Mouse (Mus musculus): ENCODE results near the gene Efna5.

Gene Efna5

DNA sequence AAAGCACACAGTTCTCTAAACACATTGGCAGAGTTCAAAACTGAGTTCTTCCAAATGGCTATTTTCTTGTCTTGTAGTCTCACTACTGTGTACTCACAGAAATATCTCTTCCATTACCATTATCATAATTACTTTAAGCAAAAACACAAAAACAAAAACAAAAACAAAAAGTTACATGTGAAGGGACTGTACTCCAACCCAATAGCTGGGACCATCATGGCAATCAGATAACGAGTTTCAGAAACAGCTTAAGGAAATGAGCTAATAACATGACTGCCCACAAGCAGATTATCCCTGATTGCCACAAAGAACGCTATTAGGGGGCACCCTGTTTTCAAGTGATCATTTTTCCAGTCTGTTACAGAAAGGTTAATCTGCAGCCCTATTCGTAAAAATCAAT, 93.3 kb downstream of the Efna5 start:
- no peak for DNase-seq (ENCODE audit: low spot score)

DNA sequence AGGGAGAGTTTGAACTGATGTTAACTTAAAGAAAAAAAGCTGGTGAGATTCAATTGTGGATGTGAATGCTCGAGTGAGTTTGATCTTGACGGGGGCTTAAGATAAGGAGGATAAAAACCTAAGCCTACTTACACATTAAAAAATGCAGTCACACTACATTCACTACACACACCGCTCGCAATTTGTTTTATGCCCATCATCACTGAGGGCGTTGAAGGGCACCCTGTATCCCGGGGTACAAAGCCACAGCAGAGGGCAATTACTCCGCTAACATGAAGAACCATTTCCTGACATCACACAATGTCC, 94.6 kb downstream of the Efna5 start:
- DNase-seq (ENCODE audit: low spot score), result no peak

DNA sequence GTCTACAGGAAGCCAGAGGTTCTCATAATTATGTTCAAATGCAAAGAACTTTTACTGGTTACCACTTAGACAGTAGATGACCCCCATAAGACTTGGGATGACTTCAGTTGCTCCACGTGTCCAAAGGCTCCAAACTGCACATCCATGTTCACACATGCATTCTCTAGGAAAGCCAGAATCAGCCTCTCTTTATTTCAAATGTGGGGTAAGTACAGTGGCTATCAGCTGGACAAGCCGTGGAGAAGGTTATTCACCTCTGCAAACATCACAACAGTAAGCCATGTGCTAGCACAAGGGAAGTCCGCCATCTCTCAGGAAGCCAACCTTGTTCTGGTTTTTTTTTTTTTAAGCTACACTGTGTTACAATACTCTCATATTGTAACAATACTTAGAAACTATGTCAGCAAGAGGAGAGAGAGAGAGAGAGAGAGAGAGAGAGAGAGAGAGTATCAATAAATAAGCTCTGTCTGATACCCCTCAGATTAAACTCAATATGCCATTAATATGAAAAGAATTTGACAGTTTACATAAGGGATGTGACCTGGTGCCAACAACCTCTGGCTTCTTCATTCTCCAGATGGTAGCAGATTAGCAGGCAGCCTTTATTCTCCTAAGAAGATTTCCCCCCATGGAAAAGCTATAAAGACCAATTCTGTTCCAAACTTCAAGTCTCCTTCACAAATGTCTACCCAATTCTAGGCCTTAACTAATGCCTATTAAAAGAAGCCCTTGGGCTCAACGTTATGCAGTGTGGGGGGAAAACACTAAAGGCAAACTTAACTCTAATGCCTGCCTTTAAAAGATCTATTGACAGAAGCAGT, 95.1 kb downstream of the Efna5 start:
- DNase-seq (ENCODE audit: low spot score), result no peak

DNA sequence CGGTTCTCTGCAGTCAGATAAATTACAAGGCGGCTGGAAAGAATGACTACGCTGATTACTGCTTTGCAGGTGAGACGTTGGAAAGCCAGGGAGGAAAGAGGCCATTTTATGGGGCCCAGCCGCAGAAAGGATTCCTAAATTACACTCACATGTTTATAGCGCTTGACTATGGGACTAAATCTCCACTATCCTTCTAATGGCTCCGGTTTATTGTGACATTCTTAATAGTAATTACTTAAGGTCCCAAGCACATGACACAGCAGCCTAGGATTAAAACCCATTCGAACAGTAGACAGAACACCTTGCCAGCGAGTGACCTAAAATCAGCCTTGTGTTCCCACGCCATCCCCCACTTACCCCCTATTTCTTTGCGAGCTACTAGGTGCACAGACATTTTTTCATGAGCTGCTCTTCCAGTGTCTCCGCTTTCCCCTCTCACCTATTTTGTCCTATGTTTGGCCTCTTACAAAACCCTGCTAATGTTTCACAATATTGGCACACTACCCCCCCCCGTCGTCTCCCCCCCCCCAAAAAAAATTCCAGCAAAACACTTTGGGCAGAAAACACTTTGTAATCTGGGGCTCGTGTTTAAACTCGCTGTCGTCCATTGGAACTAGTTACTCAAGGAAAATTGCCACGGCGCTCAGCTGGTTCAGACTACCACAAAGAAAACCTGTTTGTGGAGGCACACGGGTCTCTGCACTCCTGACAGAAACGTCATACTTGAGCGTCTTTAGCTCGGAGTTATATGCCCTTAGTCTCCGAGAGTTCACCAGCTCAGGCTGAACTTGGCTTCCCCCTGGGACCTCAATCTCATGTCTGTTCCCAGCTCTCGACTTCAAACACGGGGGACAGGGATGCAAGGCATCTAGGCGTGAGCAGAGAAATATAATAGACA, 96.6 kb downstream of the Efna5 start:
- DNase-seq (ENCODE audit: low spot score), result no peak

DNA sequence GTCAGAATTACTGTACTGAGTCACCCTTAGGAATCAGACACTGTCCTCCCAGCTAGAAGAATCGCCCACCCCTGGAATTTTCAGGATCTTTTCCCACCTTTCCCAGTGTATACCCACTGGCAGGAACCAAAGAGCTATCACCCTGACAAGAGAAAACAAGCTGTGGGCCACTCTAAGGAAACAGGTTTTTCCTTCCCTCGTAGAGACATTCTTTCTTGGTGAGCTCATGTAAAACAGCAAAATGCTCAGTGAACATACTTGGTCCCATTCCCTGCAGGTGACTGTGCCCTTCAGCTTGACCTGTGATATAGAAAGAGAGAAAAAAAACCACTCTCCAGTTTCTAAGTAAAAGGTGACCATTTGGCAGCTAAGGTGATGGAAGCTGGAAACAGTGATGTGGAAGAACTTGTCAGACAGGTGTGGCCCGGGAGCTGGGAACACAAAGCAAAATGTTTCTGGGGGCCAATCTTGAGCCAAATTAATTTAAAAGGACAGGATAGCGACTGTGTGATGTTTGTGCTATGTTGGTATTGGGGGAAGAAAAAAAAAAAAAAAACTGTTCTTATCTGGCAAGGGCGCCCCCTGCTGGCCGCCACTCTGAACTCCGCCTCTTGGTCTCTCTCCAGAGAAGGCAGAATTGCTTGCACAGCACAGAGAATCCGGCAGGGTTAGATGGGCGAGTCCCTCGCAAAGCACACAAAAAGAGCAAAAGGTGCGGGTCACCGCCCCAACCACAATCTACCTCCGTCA, 97.4 kb downstream of the Efna5 start:
- DNase-seq (ENCODE audit: low spot score), result peak; percentile 77

DNA sequence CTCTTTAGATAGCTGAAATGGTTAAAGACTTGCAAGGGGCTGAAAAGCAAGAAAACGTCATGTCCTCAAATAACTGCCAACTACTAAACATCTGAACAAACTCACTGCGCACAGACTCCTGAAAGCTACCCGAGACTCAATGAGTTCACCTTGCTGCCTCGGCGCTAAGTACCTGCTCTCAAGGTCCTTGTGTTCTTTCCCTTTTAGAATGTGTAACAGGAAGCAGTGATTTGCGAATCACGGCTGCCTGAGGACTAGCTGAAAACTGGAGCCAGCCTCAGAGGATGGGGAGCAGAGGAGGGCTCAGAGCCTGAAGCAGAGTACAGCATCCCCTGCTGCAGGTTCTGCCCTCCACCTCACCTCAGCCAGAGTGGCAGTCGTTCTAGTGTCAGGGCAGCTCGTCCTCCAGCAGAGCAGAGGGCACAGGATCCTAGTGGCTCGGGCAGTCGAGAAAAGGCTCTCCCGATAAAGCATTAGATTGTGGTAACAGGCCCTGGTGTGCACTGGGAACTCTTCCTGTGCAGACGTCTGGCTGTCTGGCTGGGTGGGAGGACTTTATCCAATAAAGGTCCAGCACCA, 98.2 kb downstream of the Efna5 start:
- no peak for DNase-seq (ENCODE audit: low spot score)

DNA sequence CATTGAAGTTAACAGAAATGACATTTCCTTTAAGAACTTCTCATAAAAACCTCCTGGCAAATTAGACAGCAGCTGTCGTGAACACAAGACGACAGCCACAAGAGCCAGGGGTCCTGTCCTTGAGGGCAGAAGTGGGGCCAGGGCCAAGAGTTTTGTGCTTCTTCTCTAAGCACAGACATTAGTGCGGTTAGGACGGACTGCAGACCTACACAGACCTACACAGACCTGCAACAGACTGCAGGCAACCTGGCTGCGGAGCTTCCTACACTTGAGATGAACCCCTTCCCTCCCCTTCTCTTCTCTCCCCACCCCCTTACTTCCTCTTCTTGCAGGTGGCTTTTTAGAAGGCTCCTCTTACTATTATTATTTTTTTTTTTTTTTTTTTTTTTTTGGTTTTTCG, 100.0 kb downstream of the Efna5 start:
- no peak for DNase-seq (ENCODE audit: low spot score)

DNA sequence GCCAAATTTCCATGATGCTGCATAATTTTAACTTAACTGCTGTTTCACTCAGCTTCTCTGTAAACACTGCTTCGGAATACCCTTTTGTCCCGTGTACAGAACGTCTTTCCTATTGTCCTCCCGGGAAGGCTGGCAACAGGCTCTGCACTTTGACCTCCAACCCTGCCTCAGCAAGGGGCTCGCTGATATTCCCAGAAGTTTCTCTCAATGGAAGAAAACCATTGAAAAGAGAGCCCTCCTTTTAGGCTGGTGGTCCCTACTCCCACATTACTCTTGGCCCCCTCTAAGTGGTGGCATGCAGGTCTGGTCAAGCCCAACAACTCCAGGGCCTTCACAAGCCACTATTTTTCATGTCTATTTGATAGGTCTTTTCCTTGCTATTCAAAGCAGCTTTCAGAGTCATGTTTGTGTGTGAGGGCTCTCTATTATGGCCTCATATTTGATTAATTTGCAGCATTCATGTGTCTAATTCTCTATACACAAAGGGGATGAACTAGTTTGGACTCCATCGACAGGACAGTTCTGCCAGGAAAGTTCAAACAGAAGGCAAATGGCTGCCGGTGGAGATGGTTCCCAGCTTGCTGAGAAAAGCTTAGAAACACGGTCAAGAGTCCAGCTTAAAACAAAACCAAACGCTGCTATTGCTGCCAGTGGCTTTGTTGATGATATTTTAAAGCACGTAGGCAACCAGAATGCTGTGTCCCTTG, 103.1 kb downstream of the Efna5 start:
- DNase-seq (ENCODE audit: low spot score), result no peak

DNA sequence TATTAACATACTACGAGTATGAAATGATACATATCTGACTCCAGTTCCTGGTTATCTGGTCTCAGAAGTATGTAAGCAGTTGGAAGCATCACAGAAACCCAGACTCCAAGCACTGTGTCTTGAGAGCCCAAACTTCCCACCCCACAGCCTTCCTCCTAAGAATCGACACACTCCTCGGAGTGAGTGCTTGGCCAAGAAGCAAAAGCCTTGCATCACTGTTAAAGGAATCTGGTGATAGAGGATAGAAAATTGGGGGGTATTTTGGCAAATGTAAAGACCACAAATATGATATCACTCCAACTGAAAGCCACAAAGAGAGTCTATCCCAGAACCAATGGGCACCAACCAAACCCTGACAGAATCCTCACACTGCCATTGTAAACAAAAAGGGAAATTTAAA, 104.4 kb downstream of the Efna5 start:
- DNase-seq (ENCODE audit: low spot score), result no peak

DNA sequence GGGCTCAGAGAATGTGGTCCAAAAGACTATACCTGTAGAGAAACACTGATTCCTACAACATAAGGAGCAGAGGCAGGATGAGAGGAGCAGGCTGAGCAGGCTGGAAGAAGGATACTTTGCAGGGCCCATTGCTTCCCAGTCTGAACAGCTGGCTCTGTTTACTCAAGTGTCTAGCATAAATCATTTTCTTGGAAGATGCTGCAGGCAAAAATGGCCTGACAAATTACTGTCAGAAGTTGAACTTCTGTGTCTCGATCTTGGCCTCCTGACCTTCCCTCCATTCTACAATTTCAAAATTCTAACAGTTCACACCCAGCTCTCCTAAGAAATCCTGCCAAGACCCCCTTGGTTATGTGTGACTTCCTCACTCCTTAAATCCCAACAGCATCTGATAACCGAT, 105.1 kb downstream of the Efna5 start:
- DNase-seq (ENCODE audit: low spot score), result no peak

DNA sequence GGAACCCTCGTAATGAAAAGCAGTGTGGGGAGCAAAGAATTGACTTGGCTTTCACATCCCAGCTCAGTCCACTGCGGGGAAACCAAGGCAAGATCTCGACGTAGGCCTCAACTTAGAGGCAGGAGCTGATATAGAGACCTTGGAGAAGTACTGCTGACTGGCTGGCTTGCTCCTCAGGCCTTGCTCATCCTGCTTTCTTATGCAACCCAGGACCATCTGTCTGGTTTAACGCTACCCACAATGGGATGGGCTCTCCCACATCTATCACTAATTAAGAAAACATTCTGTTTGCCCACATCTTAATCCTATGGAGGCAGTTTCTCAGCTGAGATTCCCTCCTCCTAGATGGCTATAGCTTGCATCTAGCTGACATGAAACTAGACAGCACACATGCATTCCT, 105.7 kb downstream of the Efna5 start:
- no peak for DNase-seq (ENCODE audit: low spot score)

DNA sequence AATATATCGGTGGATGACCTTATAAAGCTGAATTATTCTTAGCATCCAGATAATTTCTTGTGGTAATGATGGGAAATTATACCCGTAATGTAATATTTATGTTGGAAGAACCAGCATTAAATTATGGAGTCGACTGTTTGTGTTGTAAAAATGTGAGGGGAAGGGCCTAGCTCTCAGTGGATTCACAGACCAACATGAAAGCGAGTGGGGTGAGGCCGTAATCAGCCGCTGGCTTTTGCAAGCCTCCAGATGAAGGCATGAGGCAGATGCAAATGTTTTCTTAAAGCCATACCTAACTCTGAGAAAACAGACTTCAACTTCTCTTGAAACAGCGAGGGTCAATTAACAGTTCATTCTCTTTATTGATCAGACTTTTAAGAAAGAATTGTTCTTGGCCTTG, 106.4 kb downstream of the Efna5 start:
- DNase-seq (ENCODE audit: low spot score), result no peak

DNA sequence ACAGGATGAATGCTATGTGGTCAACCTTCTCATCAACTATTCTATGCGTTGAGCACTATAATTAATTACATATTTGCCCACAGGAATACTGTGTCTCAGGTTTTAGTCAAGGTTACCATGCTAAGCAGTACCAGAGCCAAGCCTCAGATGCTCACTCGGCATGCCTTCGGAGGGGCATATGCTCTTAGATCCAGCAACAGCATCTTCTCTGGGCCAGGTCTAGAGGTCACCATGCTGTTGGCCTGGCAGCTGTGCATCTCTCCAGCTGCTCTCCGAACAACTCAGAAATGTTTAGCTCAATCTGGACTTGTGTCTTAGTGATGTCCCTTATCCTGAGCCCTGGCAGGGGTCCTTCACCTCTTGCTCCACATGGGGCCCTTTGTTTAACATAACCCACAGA, 114.4 kb downstream of the Efna5 start:
- DNase-seq (ENCODE audit: low spot score), result no peak

DNA sequence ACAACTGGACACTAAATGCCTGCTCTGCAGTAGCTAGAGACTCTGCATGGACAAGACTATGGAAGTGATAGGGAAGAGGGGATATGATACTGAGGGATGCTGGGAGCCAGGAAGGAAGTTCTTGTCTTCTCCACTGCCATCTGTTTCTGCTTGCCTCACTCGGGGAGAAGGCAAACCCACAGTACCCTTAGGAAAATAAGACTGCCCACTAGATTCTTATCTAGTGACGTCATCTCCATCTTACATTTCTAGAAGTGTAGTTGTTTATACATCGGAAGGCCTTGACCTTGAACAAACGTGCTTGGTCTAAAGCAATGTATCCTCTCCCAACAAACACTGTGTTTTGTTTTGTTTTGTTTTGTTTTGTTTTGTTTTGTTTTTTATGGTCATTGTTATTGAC, 116.0 kb downstream of the Efna5 start:
- DNase-seq (ENCODE audit: low spot score), result no peak

DNA sequence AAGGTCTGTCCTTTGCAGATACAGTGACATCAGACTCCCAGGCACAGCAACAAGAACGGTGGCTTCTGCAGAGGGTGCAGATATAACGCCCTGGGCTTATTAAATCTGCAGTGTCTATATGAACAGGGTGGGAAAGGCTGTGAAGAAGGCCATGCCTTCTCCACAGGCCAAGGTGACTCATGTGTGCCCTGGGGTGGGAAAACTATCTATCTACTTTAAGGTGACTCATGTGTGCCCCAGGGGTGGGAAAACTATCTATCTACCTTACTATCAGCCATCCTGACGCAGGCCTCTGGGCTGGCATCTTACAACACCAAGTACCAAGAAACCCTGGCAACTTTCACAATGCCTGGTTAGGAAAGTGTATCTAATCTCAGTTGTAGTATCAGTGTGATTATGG, 124.2 kb downstream of the Efna5 start:
- DNase-seq (ENCODE audit: low spot score), result no peak

DNA sequence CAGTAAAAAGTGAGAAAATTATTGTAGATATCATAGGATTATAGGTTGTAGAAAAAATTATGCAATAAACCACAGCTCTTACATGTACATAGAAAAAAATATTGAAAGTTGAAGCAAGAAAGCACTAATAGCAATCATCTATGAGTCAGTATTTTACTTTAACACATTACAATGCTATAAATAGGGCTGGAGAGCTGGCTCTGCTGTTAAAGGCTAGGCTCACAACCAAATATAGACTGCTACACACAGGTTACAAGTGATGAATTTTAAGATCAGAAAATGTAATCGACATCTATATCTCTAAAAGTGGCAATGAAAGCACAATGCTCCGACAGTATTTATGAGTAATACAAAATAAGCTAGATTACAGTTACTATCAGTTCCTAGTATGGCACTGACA, 125.5 kb downstream of the Efna5 start:
- no peak for DNase-seq (ENCODE audit: low spot score)

DNA sequence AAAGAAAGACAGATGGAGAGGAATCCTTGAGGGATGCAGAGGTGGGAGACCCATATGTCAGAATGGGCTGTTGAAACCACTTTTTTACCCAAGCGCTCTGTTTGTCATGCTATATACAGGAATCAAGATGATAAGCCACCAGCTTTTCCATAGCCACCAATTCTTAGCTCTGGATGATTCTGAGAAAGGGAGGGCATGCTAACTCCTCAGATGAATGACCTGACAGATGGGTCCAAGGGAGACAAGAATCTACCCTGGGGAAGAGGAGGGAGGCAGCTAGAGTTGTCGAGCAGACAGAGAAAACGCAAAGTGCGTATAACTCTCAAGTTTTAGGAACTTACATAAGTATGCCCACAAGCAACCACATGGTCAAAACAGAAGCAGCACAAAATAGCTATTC, 126.5 kb downstream of the Efna5 start:
- no peak for DNase-seq (ENCODE audit: low spot score)

DNA sequence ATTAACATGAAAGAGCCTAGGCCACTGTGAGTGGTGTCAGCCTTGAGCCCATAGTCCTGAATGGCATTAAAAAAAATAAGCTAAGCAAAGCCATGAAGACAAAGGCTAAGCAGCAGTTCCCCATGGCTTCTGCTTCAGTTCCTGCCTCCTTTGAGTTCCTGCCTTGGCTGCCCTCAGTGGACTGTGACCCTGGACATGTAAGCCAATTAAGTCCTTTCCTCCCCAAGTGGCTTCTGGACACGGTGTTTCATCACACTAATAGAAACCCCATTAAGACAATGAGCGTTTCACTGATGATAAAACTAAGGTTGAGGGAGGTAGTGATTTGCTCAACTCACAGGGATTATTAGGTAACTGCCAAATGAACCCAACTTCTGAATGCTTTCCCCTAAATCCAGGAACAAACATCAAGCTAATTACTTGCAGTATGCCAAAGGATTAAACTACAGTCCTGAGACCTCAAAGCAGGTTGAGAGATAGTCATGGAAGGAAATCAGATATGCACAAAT, 128.7 kb downstream of the Efna5 start:
- DNase-seq (ENCODE audit: low spot score), result no peak

DNA sequence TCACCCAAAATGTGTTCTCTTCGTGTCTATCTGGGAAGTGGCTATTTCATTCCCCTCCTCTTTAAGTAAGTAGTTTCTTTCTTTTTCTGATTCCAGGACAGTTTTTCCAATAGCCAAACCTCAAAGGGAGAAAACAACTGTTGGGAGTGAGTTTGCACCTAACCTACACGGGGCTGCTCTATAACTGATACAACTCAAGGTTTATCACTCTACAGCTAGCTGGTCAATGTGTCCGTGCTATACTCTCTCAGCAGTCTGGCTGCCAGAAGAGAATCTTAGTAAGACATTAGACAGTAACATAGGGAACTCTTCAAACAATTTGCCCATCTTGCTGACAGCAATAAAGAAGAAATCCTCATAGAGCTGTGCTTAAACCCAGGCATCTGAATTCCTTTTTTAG, 130.5 kb downstream of the Efna5 start:
- DNase-seq (ENCODE audit: low spot score), result no peak

DNA sequence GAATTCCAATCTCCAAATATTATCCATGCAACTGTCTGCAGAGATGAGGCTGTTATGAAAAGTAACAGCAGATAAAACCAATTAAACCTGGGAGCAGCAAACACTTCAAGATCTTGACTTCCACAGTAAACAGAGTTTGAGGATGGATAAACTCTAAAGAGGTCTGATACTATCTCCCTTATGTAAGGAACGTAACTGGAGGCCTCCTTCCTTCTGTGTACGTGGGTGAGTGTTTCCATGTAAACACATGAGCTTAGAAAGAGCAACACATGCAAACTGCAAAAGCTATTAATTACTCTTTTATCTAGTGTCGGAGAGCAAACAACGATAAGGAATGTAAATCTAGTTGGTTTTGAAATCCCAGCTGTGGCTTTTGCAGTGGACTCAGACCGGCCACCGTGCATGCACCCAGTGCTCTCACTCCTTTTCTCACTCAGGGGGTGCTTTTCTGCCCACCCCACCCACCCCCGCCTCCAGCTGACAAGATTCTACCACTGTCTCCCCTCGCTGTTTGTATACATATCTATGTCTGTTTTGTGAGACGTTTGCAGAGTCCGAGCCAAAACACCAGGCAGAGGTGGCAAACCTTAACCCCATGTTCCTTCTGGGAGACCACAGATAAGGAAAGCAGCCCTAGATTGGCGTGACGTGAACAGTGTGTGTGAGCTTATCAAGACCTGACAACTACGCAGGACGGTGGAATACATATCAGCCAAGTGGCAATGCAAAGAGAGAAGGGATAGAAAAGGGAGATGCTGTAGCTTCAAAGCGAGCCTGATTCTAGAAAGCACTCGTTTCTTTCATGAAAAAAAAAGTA, 132.1 kb downstream of the Efna5 start:
- DNase-seq (ENCODE audit: low spot score), result no peak

DNA sequence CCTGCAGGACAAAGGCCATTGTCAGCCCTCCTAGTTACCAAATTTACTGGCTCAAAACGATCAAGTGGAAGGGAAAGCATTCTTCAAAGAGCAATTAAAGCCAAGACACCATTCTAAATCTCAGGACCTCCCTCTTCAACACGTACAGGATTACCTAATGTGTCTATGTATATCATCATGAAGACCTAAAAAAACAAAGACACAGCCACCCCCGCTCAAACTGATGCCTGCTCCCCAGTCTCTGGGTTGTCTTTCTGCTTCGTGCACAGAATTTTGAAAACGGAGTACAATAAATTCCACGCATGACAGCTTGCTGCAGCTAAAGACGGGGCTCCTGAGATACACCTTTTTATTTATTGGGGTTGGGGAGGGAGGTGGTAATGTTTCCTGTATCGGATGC, 133.7 kb downstream of the Efna5 start:
- DNase-seq (ENCODE audit: low spot score), result no peak

All from ovary, postnatal 36 days (tissue).